Mouse (Mus musculus): ENCODE data around the gene Traf5. TPM values are rescaled to one million over a fixed set of nuclear protein-coding genes. Genes with fewer than 3 reads are reported as not detected.

Gene Traf5
- 1 to 10 TPM; 6.4 to 6.8 TPM for total RNA-seq (2021)
- long read RNA-seq, experiment 1, partial matches to known transcripts, result 0 of 3 reads
- long read RNA-seq, experiment 1, other reads (novel, unspliced or antisense), result 3 of 3 reads
- long read RNA-seq, experiment 2, partial matches to known transcripts, result 0 of 3 reads
- long read RNA-seq, experiment 2, other reads (novel, unspliced or antisense), result 3 of 3 reads

DNA sequence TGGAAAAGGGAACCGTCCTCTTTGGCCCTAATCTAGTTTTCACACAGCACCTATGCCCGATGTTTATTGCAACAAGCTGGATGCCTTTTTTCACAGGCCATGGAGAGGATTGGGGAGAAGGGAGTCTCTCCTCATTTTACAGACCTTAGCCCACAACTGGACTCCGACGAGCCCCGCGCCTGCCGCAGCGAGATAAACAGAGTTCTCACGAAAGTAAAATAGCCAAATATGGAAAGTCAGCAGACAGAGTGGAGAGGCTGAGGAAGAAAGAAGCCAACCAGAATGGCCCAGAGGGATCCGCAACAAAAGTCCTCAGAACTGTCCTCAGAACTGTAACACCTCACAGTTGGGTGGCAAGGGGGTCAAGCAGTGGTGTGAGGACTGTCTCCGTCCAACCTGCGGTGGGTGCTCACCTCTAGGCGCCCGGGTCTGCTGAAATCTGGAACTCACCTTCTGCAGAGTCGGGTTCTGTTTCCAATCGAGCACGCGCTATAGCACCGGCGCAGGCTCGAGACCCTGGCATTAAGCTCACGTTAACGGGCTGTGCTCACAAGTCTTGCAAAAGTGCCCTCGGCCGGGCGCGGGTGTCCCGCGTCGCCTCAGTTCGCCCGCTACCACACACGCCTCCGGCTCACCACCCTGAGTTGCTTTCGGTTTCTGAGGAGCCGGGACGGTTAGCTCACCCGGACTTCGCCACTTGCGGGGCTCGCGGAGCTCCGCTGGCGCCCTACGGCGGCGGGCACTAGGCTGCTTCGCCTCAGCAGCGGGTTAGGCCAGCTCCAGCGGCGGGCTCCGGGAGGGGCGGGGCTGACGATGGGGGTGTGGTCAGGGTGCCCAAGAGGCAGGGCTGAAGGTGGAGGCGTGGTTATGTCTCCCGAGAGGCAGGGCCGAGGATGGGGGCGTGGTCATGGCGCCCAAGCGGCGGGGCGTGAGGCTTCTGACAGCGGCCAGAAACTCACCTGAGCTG, at the start of gene Traf5:
Gene Traf5, minus strand, starts transcription at position 754 of the 967 bp plus-strand sequence.
- peak; percentile 92 for DNase-seq (ENCODE audit: low spot score in 2 of 2)
- intact Hi-C loops (cut with DNase I), result loop anchor here (2.0 to 5.0 kb wide), 2 partner anchors 185 to 257 kb away; partner anchors contain the start of gene Slc30a1

DNA sequence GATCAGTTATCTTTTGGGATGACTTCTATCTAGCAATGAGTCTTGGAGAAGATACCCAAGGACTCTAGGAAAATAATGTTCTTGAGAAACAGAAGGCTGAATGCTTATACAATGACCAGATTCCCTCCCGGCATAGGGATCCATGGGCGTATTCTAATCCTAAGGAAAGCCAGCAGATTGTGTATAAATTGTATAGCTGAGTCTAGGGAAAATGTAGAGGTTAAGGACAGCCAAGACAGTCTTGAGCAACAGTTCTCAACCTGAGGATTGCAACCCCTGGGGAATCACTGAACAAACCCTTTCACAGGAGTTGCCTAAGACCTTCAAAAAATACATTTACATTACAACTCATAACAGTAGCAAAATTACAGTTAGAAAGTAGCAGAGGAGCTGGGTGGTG, 48.0 kb upstream of the Traf5 start:
- no peak for DNase-seq (ENCODE audit: low spot score in 2 of 2)
- intact Hi-C loops (cut with DNase I), result no loop called here

DNA sequence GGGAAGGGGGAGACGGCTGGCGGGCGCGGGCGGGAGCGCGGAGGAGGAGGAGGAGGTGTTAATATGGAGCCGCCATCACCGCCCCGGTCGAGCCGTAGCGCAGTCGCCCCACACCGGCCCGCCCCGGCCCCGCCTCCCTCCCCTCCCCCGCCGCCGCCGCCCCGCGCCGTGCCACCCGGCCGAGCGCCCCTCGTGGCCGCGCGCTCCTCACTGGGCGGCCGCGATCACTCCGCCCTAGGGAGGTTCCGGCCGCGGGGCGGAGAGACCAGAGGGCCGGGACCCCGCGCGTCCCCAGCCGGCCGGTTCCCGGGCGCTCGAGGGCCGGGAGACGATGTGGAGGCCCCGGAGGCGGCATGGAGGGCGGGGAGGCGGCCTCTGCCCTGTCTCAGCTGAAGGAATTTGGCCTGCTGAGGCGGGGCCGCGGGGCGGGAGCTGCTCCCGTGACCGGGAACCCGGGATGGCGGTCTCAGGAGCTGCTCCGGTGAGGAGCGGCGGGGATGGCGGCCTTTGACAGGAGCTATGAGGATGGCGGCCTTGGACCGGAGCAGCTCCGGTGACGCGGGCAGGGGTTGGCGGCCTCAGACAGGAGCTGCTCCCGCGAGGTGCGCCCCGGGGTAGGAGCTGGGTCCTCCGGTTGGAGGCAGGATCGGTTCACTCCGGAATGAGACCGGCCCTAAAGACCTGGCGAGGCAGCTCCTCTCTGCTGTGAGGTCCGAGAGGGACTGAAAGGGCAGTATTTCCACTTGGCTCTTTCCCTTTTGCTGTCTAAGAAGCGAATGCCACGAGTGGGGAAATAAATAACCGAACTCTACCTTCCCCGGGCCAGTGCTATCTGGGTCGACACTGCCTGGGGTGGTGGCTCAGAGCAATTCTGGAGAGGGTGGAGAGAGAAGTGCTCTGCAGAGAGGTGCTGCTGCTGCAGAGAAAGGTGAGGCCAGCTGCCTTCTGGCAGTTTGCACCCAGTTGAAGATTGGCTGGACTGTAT, 45.9 kb upstream of the Traf5 start, which contains the start of gene Rcor3:
Gene Rcor3, minus strand, starts transcription at position 137 of the 985 bp plus-strand sequence.
- intact Hi-C loops (cut with DNase I), result no loop called here
- peak; percentile 50 to 76 for DNase-seq (ENCODE audit: low spot score in 2 of 2)

DNA sequence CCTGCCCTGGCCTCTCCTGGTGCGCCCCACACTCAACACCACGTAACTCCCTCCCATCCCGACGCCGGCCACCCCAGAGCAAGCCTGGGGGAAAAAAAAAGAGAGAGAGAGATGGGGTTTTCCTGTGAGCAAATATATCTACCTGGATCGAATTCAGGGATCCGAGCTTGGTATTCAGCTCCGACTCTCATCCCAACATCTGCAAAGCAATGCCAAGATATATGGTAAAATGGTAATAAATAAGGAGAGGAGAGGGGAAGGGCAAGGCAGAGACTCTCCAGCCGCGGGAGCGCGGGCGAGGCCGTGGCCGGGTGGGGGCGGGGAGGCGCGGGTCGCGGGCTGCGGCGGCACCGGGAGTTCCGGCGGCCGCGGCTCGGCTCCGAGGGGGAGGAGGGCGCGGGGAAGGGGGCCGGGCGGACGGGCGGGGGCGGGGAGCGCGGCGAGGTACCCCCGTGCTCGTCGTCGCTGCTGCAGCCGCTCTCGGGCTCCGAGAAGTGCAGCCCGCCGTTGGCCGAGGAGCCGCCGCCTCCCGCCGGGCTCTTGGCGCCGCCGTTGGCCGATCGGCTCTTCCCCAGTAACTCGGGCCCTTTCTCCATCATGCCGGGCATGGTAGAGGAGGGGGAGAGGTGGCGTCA, 45.0 kb upstream of the Traf5 start:
- intact Hi-C loops (cut with DNase I), result no loop called here
- peak in 1 of 2 experiments; percentile 27 for DNase-seq (ENCODE audit: low spot score in 2 of 2)

DNA sequence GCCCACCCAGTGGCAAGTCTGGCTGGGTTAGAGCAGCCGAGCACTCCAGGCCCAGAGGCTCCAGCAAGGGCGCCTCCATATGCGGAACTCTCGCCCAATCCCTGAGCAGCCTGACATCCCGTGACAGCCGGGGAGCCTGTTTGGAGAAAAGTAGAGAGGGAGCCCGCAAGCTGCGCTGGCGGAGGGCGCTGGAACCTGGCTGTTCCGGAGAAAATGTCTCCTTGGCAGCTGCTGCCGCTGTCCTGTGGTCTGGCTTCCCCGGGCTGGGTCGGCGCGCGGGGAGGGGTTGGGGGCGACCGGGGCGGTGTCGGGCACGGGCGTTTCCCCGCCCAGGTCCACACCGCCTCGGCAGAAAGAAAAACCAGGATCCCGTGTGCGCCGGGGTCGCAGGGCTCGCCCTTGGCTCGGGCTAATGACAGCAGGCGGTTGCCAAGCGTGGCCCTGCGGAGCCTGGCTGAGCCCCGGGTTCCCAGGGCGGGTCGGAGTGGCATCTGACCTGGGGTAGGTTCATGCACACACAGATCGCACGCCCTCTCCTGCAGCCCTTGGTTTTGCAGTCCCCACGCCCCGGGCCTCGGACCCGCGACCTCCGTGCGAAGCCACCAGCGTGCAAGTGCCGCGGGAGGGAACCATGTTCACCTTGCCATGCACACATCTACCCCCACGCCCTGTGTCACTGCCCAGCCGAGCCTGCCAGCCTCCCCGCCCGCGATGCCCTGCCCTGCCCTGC, 44.4 kb upstream of the Traf5 start:
- peak; percentile 82 to 85 for DNase-seq (ENCODE audit: low spot score in 2 of 2)
- intact Hi-C loops (cut with DNase I), result no loop called here

DNA sequence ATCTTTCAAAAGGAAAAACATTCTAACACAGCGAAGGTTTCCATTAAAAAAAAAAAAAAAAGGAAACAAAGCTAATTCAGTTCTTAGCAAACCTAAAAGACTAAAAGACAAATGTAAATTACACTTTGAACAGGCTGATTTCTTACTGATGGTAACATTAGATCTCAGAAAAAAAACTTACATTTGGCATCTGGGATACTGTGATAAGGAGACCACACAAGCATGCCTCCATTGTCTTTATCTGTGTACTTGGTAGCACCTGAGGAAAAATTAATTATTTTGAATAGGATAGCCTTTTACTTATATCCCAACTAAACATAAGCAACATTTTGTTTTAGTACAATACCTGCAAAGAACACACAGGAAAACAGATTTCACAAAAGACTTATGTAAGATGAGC, 37.8 kb upstream of the Traf5 start:
- no peak for DNase-seq (ENCODE audit: low spot score in 2 of 2)
- intact Hi-C loops (cut with DNase I), result no loop called here

DNA sequence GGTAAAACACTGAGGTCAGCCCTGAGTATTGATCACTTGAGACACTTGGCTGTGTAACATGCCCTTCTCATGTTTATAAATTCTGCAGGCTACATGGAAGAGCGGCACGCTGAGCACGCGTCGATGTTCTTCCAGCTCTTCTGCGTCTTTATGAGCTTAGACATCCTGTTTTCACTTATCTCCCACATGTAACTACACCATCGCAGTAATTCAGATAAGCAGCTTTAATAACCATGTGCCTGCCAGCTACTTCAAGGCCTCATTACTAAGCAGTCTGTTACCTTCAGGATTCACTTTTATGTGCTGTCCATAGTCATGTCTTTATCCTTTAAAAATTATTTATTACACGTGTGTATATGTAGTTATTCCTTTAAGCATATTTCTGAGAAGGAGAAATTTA, 36.0 kb upstream of the Traf5 start:
- intact Hi-C loops (cut with DNase I), result no loop called here
- no peak for DNase-seq (ENCODE audit: low spot score in 2 of 2)

DNA sequence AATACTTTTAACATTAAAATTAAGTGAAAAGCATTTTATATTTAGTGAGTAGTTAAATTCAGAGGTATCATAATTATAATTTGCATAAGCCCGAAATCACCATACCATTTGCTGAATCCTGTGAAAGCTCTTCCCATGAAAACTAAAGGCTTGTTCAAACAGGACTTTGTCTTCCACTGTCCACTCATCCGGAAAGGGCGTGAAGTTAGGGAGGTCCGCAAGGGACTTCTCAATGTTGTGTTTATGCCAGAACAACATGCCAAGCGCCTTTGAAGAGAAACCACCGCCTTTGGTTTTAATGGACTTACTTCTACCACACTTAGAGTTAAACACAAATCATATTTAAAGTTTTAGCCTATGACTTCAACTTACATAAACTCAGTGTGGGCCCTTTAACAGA, 33.4 kb upstream of the Traf5 start:
- DNase-seq (ENCODE audit: low spot score in 2 of 2), result no peak
- intact Hi-C loops (cut with DNase I), result no loop called here

DNA sequence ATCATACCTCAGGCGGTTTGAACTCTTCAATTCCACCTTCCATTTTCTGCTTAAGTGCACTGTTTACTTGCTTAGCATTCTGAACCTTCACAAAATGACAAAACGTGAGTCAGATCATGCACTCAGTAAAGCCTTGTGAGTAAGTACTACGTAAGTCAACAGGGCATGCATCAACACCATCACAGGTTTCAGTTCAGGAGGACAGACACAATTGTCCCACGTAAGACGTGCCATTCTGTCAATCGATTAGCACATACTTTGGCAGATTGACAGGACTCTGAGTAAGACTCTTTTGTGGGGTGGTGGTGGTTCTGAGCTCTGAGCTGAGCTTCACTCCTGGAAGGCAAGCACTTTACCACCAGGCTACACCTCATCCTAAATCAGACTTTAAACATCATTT, 23.9 kb upstream of the Traf5 start:
- DNase-seq (ENCODE audit: low spot score in 2 of 2), result no peak
- intact Hi-C loops (cut with DNase I), result no loop called here

DNA sequence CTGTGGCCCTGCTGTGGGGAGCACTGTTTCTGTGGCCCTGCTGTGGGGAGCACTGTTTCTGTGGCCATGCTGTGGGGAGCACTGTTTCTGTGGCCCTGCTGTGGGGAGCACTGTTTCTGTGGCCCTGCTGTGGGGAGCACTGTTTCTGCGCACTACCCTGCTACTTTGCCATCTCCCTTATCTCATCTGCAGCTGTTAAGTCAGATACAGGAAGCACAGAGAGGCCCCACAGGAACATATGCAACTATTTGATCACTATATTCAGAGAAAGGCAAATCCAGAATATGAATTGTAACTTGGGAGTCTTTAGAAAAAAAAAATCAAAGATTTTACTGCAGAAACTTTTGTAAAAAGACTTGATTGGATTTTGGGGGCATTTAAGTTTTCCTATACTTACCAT, 23.0 kb upstream of the Traf5 start:
- intact Hi-C loops (cut with DNase I), result no loop called here
- DNase-seq (ENCODE audit: low spot score in 2 of 2), result no peak

DNA sequence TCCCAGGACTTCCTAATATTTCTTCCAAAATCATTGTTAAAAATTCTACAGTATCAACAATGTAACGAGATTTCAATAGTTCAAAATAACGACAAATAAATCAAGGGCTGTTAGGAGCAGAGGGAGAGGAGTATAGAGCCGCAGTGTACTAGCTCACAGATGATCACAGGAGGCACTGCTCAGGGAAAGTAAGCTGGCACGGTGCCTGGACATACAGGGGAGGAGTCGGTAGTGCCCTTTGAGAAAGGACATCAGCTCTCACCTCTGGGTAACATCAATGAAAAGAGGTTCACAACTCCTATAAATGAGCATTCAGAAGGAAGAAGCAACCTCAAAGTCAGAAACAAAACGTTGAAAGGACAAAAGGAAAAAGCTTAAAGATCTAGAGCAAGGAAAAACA, 16.8 kb upstream of the Traf5 start:
- intact Hi-C loops (cut with DNase I), result no loop called here
- no peak for DNase-seq (ENCODE audit: low spot score in 2 of 2)

DNA sequence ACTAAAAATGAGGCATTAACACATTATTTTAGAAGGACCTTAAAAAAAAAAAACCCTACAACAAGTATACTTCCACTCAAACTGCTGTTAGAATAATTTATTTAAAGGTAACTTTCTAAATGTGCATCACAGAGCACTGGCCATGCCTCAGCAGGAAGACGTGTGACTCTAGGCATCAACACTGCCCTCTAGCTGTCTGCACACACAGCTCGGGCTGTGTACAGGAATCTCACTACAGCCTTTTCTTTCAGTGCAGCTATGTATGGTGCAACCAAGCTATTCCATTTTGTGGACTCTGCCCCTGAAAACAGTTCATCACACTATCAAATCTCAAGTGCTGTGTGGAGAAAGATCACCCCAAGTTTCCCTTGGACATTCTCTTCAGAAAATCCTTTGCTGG, 15.0 kb upstream of the Traf5 start:
- DNase-seq (ENCODE audit: low spot score in 2 of 2), result peak; percentile 37 to 57
- intact Hi-C loops (cut with DNase I), result no loop called here

DNA sequence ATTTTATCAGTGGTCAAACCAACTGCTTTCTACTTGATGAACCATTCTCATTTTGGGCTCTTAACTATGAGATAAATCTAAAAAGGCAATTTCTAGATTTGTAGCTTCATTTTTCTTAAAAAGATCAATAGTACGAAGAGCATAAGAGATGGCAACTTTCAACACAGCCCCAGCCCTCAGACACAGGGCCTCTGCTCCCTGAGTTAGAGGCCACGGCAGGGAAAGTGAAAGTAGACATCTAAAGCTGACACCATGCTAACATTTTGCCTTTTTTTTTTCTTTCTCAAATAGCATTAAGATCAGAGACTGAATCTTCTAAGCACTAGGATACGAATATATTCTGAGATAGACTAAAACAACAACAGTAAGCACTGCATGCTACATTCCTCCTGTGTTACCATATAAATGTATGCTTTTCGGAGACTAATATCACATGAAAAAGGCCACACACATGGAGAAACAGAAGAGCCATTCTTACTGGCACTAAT, 13.6 kb upstream of the Traf5 start:
- DNase-seq (ENCODE audit: low spot score in 2 of 2), result no peak
- intact Hi-C loops (cut with DNase I), result no loop called here

DNA sequence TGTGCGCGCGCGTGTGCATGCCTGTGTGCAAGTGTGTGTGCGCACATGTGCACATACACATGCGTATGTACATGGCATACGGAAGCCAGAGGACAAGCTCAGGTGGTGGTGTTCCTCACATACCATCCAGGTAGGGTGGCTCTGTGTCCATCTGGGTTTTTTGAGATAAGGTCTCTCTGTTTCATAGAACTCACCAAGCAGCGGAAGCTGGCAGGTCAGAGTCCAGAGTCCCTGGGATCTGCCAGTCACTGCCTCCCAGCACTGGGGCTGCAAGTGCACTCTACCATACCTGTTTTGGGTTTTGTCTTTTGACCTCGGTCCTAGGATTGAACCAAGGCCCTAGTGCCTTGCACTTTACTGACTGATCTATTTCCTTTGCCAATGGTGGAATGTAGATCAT, 11.7 kb upstream of the Traf5 start:
- intact Hi-C loops (cut with DNase I), result no loop called here
- DNase-seq (ENCODE audit: low spot score in 2 of 2), result no peak

DNA sequence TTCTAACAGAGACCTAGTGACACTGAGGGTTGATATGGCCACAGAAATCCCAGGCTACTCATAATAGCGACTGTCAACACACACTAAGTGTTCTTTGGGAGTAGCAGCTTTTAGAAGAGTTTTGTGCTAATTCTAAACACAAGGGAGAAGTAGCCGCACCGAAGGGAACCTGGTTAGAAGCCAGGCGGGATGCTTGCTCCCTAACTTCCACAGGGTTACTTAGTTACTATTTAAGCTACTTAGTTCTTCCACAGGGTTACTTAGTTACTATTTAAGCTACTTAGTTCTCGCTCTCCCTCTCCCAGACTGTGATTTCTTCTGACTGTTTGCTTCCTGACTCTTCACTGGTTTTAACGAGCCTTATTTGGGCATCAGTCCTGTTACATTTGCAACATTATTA, 10.8 kb upstream of the Traf5 start:
- intact Hi-C loops (cut with DNase I), result no loop called here
- no peak for DNase-seq (ENCODE audit: low spot score in 2 of 2)

DNA sequence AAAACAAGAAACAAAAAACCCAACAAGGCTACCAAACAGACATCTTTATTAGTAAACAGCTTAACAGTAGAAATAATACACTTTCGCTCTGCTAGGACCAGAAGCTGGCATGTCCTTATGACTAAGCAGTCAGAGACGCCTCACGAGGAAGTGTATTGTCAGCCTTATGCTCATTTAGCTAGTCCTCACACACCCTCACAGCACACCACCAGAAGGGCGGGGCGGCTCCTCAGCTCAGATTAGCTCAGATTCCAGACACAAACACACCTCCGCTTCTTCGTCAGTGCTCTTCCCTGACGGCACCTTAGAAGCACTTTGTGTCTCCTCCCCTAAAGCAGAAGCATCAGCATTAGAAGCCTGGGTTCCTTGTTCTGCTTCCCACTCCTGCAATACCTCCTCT, 9.0 kb upstream of the Traf5 start:
- intact Hi-C loops (cut with DNase I), result no loop called here
- peak; percentile 65 to 70 for DNase-seq (ENCODE audit: low spot score in 2 of 2)

DNA sequence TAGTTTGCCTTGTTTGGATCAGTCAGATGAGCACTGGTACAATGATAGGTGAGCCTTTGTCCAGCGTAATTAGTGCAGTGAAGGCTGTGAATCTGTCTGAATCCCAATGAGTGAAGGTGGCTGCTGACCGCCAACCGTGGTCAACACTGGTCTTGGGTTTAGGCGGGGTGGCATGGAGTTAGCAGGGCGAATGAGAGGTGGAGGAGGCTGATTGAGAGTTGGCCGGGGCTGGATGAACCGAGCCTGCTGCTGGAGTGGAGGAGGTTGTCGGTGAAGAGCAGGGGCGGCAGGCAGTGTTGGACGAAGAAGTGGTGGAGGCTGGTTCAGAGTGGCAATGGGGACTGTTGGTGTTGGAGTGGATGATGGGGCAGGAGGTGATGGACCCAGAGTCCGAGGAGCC, 8.4 kb upstream of the Traf5 start:
- no peak for DNase-seq (ENCODE audit: low spot score in 2 of 2)
- intact Hi-C loops (cut with DNase I), result no loop called here

DNA sequence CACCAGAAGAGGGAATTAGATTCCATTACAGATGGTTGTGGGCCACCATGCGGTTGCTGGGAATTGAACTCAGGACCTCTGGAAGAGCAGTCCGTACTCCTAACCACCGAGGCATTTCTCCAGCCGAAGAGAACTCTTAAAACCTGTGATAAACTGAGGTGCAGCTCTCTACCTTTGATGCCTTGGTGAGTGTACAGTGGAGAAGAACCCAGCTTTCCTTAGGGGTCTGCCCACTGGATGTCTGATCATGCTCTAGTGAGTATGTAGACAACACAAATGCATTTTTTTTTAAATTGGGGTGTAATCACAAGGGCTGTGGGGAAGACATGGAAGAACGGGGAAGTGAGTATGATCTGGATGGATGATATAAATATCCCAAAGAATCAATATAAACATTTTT, 3.3 kb upstream of the Traf5 start:
- DNase-seq (ENCODE audit: low spot score in 2 of 2), result no peak

More for the DNA sequence above, 3.3 kb upstream of the Traf5 start:
- intact Hi-C loops (cut with DNase I), result no loop called here
